Mouse (Mus musculus) thymus, postnatal 25 days (tissue): ENCODE results near the gene Arhgef7.
A peak's percentile ranks its signal among the peaks of the same experiment; 100 is the strongest.

Source experiments
- DNase-seq: peaks from one replicate; pipeline ENCODE4 v3.0.0; 2022

Gene Arhgef7

DNA sequence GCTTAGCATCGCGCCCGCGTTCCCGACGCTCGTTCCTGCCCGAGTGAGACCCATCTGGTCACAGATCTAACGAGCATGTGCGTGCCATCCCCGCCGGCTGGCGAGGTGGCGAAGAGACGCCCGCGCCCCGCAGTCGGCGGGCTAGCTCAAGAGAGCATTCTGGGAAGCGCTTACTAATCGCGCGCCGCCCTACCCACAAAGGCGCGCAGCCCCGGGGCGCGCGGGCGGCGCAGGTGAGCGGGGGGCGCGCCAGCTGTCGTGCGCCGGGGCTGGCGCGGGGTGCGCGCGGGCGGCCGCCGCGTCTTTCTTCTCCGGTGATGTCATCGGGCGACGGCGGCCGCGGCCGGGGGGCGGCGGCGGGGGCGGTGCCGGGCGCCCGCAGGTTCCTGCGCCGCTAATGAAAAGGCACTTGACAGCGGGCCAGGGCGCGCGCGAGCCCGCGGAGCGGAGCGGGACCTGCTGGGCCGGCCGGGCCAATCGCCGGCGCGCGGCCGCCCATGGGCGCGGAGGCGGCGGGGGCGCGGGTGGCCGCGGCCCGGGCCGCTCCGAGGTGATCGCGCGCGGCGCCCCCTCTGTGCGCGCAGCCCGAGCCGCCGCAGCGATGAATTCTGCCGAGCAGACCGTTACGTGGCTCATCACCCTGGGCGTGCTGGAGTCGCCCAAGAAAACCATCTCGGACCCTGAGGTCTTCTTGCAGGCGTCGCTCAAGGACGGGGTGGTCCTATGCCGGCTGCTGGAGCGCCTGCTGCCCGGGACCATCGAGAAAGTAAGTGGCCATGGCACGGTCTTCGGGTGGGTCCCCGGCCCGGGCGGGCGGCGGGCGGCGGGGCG lies at the start of gene Arhgef7:
Gene Arhgef7, plus strand, starts transcription at position 71 of the 831 bp plus-strand sequence.
- no peak for DNase-seq

GRCm38 (mm10) chr8:11684558-11684957 lies 43.0 kb upstream of the Arhgef7 start:
- no peak for DNase-seq

DNA sequence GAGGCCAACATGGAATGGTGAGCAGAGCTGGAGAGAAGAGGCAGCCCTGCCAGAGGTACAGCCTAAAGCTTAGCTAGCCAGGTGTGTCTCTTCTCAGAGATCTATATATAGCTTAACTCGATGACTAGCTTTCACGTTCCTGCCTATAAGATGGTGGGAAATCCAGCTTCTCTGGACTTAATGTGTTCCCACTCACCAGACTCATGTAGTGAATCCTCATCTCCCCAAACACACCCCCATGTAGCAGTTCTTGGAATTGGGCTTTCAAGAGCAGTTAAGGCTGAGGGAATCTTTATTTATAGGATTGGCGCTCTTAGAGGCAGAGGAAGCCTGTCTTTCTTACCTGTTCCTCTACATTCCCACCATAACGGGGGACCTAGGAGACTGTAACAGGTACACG lies 40.3 kb upstream of the Arhgef7 start:
- no peak for DNase-seq

- DNase-seq: no peak
Measured at GRCm38 (mm10) chr8:11689945-11690344, 37.6 kb upstream of the Arhgef7 start.

- DNase-seq: no peak
Measured at GRCm38 (mm10) chr8:11691284-11691683, 36.2 kb upstream of the Arhgef7 start.

- no peak for DNase-seq
Measured at GRCm38 (mm10) chr8:11691761-11692160, 35.8 kb upstream of the Arhgef7 start.

DNA sequence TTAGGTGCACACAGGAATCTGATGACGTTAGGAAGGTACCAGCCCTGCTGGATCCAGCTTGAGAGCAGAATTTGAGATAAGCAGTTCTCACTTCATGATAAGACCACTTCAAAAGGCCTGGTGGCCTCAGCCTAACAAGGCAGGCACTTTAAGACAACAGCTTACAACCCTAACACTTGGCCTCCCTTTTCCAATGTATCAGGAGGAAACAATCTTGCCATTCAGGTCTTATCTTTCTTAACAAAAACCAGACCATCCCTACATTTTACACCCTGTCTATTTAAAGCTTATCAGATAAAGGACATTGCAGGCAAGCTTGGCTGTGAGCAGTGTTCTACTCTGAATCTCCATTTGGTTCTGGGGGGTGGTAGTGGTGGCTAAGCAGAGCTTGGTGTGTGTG lies 35.1 kb upstream of the Arhgef7 start:
- DNase-seq: no peak

DNA sequence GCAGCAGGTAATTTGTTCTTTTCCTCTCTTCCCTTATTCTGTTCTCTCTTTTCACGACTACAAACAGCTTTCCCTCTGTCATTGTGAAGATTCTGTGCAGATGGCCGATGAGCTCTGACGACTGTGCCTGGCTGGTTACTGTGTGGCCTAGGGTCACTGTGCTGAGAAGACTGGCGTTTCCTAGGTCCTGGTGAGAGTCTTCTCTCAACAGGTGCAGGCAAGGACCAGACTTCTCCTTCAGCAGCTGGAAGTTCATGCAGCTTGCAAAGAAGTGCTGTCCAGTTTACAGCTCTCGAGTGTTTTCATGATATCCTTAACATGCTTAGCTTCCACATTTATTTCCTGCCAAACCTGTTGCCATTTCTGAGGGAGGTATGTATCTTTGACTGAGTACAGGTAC lies 33.5 kb upstream of the Arhgef7 start:
- no peak for DNase-seq

DNA sequence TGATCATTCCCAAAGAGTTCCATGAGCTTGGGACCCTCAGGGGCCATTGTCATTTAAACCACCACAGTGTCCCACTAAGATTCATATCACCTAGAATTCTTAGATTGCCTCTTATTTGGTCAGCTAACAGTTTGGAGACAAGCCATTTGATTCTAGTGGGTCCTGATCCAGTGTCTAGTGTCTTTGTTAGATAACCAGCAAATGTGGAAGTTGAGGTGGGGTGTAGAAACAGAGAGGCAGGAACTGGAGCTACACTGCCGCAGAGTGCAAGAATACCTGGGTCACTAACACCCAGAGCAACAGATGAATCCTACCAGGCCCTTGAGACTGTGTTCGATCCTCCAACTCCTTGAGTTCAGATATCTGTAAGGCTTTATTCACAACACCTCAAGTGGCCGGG lies 31.3 kb upstream of the Arhgef7 start:
- no peak for DNase-seq

DNA sequence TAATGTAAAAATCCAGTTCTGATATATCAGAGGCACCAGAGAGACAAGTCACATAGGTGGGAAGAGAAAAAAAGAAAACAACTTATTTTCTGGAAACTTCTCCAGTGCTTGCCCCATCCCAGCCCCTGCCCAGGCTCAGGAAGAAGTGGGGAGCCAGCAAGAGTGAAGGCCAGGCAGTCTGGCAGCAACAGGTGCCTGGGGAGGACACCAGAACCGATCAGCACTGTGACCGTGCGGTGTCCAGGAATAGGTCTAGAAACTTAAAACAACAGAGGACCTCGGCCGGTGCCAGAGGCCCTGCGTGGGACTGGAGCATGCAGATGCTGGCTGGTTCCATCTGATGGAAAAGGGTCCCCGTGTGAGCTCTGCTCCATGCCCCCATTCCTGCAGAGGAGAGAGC lies 30.1 kb upstream of the Arhgef7 start:
- no peak for DNase-seq

- DNase-seq: no peak
Measured at GRCm38 (mm10) chr8:11699442-11700001, 28.0 kb upstream of the Arhgef7 start.

- peak; percentile 72 for DNase-seq
Measured at GRCm38 (mm10) chr8:11700060-11701032, 27.2 kb upstream of the Arhgef7 start.

- no peak for DNase-seq
Measured at GRCm38 (mm10) chr8:11701033-11701362, 26.5 kb upstream of the Arhgef7 start, which contains the start of gene 1700016D06Rik. Gene 1700016D06Rik (minus strand): TSS chr8:11701063.

DNA sequence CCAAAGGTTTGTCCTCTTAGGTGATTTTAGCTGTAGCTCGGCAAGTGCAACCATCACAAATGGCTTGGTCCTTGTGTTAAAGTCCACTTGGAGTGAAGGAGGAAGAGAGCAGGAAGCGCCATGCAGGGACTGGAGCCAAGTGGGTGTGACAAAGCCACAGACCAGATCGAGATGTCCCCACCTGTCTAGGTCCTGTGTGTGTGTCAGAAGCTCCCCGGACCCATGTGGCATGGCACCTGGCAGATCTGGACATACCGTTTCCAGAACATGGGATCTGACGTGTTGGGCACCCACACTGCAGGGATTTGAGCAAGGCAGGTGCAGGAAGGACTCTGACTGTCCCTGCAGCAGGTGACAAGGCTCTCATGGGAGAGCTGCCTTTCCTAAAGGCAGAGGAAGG lies 26.1 kb upstream of the Arhgef7 start:
- no peak for DNase-seq

DNA sequence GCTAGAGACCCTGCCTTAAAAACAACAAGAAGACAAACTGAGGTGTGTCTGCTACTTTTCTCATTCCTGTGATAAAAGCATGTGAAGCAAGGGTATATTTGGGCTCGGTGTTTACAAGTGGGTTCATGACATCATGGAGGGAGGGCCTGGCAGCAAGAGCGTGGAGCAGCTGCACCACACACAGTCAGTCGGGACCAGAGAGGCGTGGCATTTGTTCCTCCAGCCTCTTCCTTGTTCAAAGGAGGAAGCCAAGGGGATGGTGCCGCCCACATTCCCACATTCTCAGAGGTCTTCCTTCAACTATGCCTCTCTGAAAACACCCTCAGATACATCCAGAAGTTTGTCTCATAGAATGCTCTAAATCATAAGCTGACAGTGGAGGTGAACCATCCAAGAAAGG lies 23.7 kb upstream of the Arhgef7 start:
- no peak for DNase-seq

DNA sequence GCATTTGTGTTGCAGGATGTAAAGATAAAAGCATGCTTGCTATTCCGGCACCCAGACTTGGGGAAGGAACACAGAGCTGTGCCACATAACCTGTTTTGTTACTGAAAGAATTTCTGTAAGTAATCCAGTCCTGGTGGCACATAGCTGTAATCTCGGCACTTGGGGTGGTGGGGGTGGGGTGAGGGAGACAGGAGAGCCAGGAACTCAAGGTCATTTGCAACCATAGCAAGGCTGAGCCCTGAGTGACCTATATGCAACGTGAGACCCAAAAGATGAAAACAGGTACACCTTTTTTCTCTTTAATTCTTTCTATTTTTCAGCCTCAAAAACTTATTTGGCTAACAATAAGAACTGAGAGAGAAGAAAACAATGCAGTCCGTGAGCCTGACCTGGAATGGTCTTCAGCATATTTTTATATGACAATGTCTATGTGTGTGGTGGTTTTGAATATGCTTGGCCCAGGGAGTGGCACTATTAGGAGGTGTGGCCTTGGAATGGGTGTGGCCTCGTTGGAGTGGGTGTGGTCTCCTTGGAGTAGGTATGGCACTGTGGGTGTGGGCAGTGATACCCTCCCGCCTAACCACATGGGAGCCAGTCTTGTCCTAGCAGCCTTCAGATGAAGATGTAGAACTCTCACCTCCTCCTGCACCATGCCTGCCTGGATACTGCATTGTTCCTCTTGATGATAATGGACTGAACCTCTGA lies 22.7 kb upstream of the Arhgef7 start:
- DNase-seq: no peak

DNA sequence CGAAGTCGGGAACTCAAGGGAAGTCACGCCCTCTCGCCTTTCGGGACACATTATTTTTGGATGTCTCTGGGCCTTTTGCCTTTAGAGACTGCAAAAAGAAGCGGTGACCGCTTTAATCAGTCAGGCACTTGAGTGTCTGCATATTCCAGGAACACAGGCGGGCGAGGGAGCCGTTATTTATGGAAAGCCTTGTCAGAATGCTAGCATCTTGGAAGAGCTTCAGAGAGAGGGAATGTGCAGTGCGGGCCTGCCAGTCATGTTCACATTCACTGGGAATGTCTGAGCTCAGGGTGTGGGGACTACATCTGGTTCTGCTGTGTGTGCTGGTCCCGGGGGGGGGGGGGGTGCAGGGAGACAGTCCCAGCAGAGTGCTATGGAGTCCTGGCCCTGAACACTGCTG lies 21.7 kb upstream of the Arhgef7 start:
- no peak for DNase-seq

DNA sequence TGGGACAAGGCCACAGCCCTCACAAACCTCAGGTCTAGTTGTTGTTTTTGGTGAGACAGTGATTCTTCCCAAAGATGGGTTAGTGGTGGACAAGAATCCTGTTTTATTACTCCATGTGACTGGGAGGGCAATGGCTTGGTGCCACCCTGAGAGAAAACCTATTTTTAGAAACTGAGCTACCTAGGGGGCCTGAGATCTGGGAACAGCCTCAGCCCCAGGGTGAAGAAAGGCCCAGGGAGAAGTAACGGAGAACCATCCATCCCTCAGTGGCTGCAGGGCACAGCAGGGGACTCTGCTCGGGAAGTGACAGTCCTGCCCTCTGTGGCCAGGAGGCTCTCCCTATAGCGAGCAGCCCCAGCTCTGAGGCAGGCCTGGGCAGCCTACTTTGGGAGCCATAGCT lies 19.8 kb upstream of the Arhgef7 start:
- no peak for DNase-seq

- DNase-seq: no peak
Measured at GRCm38 (mm10) chr8:11708815-11709214, 18.7 kb upstream of the Arhgef7 start.

DNA sequence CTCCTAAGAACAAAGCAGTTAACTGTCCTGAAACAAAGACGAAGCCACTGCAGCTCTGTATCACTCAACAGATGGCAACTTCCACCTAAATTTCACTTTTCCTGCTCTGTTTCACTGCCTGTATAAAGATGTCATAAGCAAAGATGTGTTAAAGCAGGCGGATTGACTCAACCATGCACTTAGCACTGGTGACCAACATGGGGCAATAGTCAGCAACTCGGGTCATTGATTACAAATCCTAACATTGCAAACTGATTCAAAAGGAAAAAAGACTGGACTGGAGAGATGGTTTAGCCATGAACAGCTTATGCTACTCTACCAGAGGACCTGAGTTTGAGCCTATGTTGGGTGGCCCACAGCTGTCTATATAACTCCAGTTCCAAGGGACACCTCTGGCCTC lies 18.0 kb upstream of the Arhgef7 start:
- no peak for DNase-seq

GRCm38 (mm10) chr8:11710415-11710814 lies 17.1 kb upstream of the Arhgef7 start:
- no peak for DNase-seq

GRCm38 (mm10) chr8:11712244-11712643 lies 15.3 kb upstream of the Arhgef7 start:
- DNase-seq: peak; percentile 18

- no peak for DNase-seq
Measured at GRCm38 (mm10) chr8:11717194-11717593, 10.3 kb upstream of the Arhgef7 start.
